Mouse (Mus musculus) kidney, adult 9 months (tissue): ENCODE measurements around the gene Zscan26.
"Not testable (repeated sequence)": the region's sequence is repeated elsewhere in the genome, so short reads cannot be mapped to it uniquely, and the experiment has no call there.

Experiments
- DNase-seq: peaks from one replicate; pipeline ENCODE4 v3.0.0; 2022

Zscan26 gene

DNA sequence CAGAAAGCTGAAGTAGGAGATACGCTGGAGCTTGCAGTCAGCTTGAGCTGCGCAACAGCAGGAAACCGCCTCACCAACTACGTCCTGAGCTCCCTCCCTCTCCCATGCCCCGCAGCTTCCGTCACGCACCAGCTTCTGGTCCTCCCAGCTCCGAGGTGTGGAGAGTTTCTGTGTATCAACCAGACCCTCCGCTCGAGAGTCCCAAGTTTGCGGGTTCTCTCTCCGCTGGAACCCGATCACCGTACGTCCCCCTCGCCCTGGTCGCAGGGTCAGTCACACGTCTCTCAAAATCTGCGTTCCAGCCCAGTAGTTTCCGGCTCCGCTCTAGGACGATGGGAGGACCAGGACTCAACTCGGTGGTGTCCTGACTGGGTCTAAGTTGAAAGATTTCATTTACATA lies at the start of gene Zscan26:
Zscan26 (minus strand) TSS at position 282 of the 400 bp plus-strand sequence.
- DNase-seq: peak; percentile 92

DNA sequence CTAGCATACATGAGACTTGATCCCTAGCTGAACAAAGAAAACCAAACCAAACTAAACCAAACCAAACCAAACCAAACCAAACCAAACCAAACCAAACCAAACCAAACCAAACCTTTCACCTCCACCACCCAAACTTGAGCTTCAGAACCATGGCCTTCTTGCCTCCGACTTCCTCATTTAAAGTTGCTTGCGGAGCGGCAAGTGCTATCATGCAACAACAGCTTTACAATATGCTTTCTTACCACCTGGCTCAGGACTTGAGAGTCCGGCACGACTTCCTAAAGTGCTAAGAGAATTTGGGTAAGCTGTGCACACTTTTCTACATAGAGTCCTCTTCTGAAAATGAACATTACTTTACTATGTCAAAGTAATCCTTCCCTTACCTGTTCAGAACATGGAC lies 48.8 kb upstream of the Zscan26 start:
- no peak for DNase-seq

DNA sequence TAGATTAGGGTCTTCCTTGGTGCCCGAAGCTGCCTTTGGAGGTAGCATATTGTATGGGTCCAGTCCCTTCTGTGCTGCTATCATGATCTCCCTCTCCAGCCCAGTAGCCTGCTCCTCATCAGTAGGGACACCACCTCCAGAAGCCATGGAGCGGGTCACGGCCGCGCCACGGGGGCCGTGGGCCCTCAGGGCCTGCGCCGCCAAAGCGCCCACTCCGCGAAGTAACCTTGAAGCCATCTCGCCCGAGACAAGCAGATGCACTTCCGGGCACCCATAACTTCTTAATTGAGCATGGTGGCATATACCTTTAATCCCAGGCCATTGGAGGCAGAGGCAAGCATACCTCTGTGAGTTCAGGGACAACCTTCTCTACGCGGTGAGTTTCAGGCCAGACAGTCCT lies 47.7 kb upstream of the Zscan26 start, which contains the start of gene Gm11273:
Gm11273 (minus strand) TSS at position 237 of the 400 bp plus-strand sequence.
- not testable (repeated sequence) for DNase-seq

GRCm38 (mm10) chr13:21495080-21495479 lies 41.5 kb upstream of the Zscan26 start, which contains the start of gene AK157302:
TSS of gene AK157302 (plus strand) at chr13:21495223.
- DNase-seq: no peak

GRCm38 (mm10) chr13:21492847-21493246 lies 39.3 kb upstream of the Zscan26 start:
- DNase-seq: no peak

GRCm38 (mm10) chr13:21486881-21487280 lies 33.4 kb upstream of the Zscan26 start:
- no peak for DNase-seq

GRCm38 (mm10) chr13:21478759-21479670 lies 25.5 kb upstream of the Zscan26 start, which contains the start of the genes Zkscan4 and Gm10065:
TSS of gene Zkscan4 (plus strand) at chr13:21478907.
TSS of gene Gm10065 (minus strand) at chr13:21479441.
- peak; percentile 71 for DNase-seq

DNA sequence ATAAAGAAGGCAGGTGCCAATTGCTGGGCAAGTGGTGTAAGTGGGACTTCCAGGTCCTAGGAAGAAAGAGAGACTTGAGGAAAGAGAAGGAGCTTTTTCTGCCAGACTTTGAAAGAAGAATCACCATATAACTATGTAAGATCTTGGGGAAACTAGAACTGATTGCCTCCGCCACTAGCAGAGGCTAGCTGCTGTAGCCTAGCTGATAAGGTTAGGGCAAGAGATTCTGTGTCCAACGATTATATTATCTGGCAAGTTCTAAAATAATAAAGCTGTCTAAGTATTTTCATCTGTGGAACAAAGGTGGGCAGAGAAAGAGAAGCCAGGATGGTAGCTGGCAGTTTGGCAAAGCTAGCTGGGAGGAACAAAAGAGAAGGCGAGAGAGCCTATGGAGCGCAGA lies 18.9 kb upstream of the Zscan26 start:
- no peak for DNase-seq

DNA sequence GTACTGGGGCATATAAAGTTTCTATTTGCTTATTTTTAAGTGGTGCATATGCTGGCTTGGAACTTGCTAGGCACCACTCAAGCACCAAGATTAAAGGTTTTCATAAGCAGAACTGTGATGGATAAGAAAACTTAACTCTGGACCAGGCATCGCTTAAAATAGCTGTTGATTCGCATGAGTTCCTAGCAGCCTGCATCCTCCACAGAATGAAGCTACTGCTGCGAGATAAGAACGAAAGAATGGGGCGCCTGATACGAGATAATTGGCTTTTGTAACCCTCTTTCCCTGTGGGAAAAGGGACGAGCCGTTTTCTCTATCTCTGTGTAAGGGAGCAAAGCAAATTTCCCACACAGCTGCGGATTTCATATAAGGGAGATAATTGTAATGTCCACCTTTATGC lies 15.6 kb upstream of the Zscan26 start:
- no peak for DNase-seq

DNA sequence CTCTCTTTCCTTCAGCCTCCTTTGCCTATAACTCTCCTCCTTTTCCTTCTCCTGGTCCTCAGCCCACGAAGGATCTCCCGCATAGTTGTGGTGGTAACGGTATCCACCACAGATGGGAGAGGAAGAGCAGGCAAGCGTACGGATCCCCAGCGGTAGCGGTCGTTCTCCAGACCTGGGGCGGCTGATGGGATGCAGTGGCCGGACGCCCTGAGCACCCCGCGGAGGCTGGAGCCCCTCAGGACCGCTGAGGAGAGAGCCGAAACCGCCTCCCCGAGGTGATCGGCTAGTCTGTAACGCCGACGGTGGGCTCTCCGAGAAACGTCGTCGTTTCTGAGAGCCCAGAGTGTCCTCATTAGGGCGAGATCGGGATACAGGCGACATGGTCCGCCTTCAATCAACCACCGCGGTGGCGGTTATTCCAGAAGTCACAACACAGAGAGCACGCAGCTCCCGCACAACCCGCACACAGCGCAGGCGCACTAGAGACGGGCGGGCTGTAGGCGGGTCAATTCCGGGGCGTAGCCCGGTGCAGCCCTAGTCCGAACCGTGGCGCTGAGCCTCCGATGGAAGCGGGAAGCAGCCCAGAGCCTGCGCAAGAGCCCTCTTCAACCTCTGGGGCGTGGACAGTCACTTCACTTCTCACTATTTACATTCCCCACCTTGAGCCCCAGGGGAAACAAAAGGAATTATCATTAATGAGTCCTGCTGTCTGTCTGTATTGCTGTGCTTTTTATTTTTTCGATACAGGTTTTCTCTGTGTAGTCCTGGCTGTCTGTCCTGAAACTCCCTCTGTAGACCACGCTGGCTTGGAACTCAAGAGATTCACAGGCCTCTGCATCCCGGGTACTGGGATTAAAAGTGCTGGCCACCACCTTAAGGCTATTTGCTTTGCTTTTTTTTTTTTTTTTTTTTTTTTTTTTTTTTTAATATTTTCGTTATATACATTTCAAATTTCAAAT lies 14.8 kb upstream of the Zscan26 start, which contains the start of gene Nkapl:
Nkapl (minus strand) TSS at position 449 of the 959 bp plus-strand sequence.
- peak; percentile 78 for DNase-seq

GRCm38 (mm10) chr13:21467336-21467735 lies 13.8 kb upstream of the Zscan26 start:
- no peak for DNase-seq

DNA sequence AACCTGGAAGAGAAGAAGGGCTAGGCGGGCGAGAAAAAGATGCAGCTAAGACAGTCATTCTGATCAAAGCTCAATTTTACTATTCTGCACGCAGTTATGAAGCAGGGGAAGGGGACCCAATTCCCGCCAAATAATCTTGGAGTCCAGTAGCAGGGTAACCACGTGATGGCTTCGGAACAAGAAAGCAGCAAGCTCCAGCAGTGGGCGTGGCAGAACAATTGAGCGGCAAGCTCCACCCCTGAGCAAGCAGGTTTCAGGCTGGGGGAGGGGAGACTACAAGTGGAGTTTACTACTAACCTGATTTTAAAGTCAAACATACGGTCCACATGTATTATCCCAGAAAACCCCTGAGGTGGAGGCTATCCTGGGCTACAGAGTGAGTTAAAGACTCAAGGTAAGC lies 9.0 kb upstream of the Zscan26 start:
- DNase-seq: not testable (repeated sequence)

DNA sequence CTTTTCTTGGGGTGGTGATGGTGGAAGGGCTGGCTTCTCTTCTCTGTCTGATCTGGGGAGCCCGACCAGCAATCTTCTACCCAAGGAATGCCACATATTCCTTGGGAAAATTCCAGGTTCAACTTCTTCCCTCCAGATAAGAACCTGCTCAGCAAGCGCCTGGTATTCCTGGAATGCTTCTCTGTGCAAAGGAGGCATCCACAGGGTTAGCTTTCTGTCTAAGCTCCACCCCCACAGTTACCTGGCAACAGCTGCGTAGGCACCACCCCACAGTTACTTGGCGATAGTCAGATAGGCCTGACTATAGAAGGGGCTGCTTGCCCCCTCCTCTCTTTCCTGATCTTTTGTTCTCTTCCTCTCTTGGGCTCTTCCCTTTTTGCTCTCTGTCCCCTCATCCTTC lies 2.8 kb upstream of the Zscan26 start:
- no peak for DNase-seq

DNA sequence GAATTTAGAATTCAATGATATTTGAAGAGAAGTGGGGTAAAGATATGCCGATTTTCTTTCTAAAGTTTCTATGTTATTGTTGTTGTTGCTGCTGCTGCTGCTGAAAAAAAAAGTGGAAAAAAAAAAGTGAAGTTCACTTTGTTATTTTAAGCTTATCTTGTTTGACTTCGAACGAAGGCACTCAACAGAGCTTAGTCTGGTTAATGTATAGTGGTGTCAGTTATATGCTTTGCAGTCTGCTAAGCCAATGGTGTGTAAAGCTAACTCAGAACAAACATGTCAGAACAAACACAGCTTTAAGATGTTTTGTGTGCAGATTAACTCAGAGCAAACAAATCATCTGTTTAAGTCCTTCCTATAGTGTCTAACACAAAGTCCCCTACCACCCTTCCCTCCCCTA lies 603 bp upstream of the Zscan26 start:
- no peak for DNase-seq

DNA sequence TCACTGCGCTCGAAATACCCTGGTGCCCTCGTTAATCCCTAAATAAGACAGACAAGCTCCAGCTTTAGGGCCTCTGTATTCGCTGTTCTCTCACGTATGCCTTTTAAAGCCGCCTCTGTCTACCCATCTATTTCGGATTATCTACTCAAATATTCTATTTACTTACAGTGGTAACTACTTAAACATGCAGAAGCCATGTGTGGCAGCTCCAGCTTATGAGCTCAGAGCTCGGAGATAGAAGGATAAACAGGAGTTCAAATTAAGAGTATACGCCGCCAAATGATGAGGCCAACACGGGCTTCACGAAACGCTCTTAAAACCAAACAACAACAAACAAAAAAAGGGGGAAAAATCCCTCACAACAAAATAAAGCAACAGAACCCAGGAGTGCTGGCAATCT lies 488 bp downstream of the Zscan26 start:
- DNase-seq: peak; percentile 13

DNA sequence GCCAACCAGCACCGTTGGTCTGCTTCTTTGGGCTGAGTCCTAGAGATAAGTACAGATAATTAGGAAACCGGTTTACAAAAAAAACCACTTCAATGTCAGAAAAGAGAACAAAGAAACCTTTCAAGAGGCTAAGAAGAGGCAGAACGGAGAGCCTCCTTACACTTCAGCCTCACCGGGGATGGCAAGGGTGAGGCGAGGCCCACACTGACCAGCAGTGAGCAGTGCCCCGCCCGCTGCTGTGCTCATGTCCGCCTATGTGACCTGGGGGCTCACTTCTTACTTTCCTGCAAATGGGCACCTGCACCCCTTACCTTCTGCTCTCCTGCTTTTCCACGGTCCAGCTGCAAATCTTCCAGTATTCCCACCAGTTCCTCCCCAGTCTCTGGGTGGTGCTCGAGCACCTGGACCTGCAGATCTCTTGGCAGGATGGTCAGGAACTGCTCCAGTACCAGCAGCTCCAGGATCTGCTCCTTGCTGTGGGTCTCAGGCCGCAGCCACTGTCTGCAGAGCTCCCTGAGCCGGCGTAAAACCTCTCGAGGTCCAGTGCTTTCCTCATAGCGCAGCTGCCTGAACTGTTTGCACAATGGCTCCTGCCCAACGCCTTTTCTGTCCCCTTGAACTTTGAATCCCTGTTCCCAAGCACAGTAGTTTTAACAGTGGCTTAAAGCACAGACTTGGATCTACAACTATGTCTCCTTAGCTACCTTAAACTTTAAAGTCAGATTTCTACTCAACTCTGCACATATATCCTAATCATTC lies 5.5 kb downstream of the Zscan26 start:
- DNase-seq: peak; percentile 14

- DNase-seq: no peak
Measured at GRCm38 (mm10) chr13:21446796-21447195, 6.7 kb downstream of the Zscan26 start.

GRCm38 (mm10) chr13:21441207-21441572 lies 12.3 kb downstream of the Zscan26 start:
- no peak for DNase-seq

GRCm38 (mm10) chr13:21440503-21441206 lies 12.9 kb downstream of the Zscan26 start, which contains the start of gene Pgbd1:
TSS of gene Pgbd1 (minus strand) at chr13:21441058.
- DNase-seq: peak; percentile 68

DNA sequence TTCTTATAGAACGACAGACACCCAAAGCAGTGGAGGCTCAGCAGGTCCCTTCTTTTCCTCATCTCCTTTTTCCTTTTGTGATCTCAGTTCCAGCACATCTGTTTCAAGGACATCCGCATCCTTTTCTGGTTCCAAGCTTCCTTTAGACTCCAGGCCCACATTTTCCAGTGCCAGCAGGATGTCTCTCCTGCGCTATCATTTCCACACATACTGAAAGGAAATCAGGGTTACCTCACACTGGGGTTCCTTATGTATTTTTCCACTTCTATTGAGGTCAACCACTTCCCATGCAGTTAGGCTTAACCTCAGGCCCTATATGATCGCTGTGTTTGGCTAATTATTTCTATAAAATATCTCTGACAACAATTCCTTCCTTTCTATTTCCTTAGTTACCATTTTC lies 18.1 kb downstream of the Zscan26 start:
- DNase-seq: no peak

- no peak for DNase-seq
Measured at GRCm38 (mm10) chr13:21427631-21428030, 25.9 kb downstream of the Zscan26 start.

GRCm38 (mm10) chr13:21423301-21423700 lies 30.2 kb downstream of the Zscan26 start:
- DNase-seq: no peak
